Mouse (Mus musculus) embryonic facial prominence, embryonic 11.5 days (tissue): ENCODE measurements around the gene Megf8. TPM values are rescaled to one million over a fixed set of nuclear protein-coding genes. Genes with fewer than 3 reads are reported as not detected.
"Not testable (repeated sequence)": the region's sequence is repeated elsewhere in the genome, so short reads cannot be mapped to it uniquely, and the experiment has no call there.

Source experiments
- ATAC-seq: fragments of 200-750 bp; cut with Nextera tagmentation; replicated peaks from 2 replicates; pipeline ENCODE4 v1.8.0; 2017; ENCODE audit warnings: low read depth; ENCODE audit not compliant: insufficient number of reproducible peaks, low FRiP score, low TSS enrichment
- DNase-seq: peaks from one replicate; pipeline ENCODE4 v3.0.0-alpha.2; 2015; ENCODE audit warnings: low spot score
- H3K27ac ChIP-seq: fragments of 300-500 bp; sonication (generic); replicated peaks from 2 replicates; pipeline ENCODE4 v1.5.1; 2014; ENCODE audit warnings: mild to moderate bottlenecking, low read depth, low read length, control low read depth
- H3K27me3 ChIP-seq: fragments of 300-500 bp; sonication (generic); 2 replicates; pipeline ENCODE4 v1.6.1; 2014; ENCODE audit warnings: mild to moderate bottlenecking, low read length, moderate library complexity, mixed read lengths; ENCODE audit not compliant: control insufficient read depth, insufficient read depth
- H3K36me3 ChIP-seq: fragments of 300-500 bp; sonication (generic); replicated peaks from 2 replicates; pipeline ENCODE4 v1.6.1; 2014; ENCODE audit warnings: low read depth, mild to moderate bottlenecking, low read length, moderate library complexity, mixed read lengths; ENCODE audit not compliant: control insufficient read depth, insufficient read depth
- H3K4me1 ChIP-seq: fragments of 300-500 bp; sonication (generic); 2 replicates; pipeline ENCODE4 v1.6.1; 2014; ENCODE audit warnings: low read length, mixed read lengths; ENCODE audit not compliant: control insufficient read depth, insufficient read depth
- H3K4me2 ChIP-seq: fragments of 300-500 bp; sonication (generic); 2 replicates; pipeline ENCODE4 v1.6.1; 2014; ENCODE audit warnings: low read depth, mild to moderate bottlenecking, control low read depth, low read length, moderate library complexity
- H3K4me3 ChIP-seq: fragments of 300-500 bp; sonication (generic); 2 replicates; pipeline ENCODE4 v1.5.1; 2014; ENCODE audit warnings: low read depth, low read length, control low read depth
- H3K9ac ChIP-seq: fragments of 300-500 bp; sonication (generic); replicated peaks from 2 replicates; pipeline ENCODE4 v1.6.1; 2014; ENCODE audit warnings: mild to moderate bottlenecking, control low read depth, low read length
- H3K9me3 ChIP-seq: fragments of 300-500 bp; sonication (generic); replicated peaks from 2 replicates; pipeline ENCODE4 v1.6.1; 2016; ENCODE audit warnings: mild to moderate bottlenecking, low read length, inconsistent platforms, mixed read lengths; ENCODE audit not compliant: control insufficient read depth
- WGBS: fragments of 180-500 bp; shearing (Covaris S2); extraction: QIAGEN DNeasy Blood & Tissue Kit; methylation state at CpG from one replicate; pipeline ENCODE4 v1.1.7; 2014; 5-methylcytosine and 5-hydroxymethylcytosine counted together
- polyA plus RNA-seq: library from polyadenylated mRNA; unstranded; fragments of >200 nt; fragmentation: Nextera tagmentation; extraction: Ambion mirVana; gene quantifications from 2 replicates; pipeline ENCODE4 v1.2.1, GENCODE M21; 2014

Megf8 gene
- polyA plus RNA-seq, 1 experiment from 2014 or later = 8.7 TPM

DNA sequence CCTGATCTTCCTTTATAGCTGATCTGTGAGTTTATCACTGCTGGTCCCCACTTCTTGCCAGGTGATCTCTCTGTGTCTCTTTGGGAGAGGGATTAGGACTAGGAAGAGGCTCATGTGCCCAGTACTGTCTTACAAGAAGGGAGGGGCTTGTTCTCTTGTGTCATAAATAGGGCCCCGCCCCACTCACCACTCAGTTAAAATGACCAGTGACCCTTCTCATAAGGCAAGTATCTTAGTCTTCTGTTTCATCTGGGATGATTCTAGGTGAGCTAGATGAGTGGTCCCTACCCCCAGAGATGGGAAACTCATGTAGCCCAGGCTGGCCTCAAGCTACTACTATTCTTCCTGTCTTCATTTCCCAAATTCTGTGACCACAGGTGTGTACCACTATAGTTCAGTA lies 81.6 kb downstream of the Megf8 start, which contains the start of gene Lipe:
Gene Lipe (minus strand): TSS at position 101 of the 400 bp plus-strand sequence.
- Histone ChIP-seq H3K9ac (no peak within 1 kb of the TSS), H3K4me3 (no peak within 1 kb of the TSS), H3K9me3 (no peaks in the 10 kb centered on the region), H3K4me2 (no peak within 1 kb of the TSS), H3K27ac (no peak within 1 kb of the TSS), H3K27me3 (no peaks in the 10 kb centered on the region), H3K4me1 (peaks cover 3% of the 10 kb centered on the region), H3K36me3 (no peaks in the 10 kb centered on the region)
- ATAC-seq (no peak), DNase-seq (no peak)
- 90% methylated on average over 1 of the region's 1 CpGs for WGBS

DNA sequence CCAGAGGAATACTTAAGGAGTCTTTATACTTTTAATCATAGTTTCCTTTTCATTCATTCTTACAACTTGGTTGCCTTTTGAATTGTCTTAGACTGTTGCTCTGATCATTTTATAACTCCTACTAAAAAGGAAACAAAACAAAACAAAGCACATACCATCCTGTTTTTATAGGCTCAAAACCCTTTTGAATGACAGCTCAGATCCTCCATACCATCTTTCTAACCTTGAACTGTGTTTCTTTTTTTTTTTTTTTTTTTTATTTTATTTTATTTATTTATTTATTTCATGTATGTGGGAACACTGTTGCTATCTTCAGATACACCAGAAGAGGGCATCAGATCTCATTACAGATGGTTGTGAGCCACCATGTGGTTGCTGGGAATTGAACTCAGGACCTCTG lies 82.1 kb downstream of the Megf8 start:
- not testable (repeated sequence) for DNase-seq, ATAC-seq, H3K9ac ChIP-seq, H3K36me3 ChIP-seq, H3K4me3 ChIP-seq, H3K27ac ChIP-seq, H3K4me2 ChIP-seq, H3K4me1 ChIP-seq, H3K27me3 ChIP-seq, H3K9me3 ChIP-seq

GRCm38 (mm10) chr7:25401551-25401950 lies 84.6 kb downstream of the Megf8 start:
- Histone ChIP-seq H3K27me3 (no peaks in the 10 kb centered on the region), H3K4me1 (peaks cover 3% of the 10 kb centered on the region), H3K4me2 (no peak overlapping the region), H3K9ac (no peak overlapping the region), H3K4me3 (no peak overlapping the region), H3K9me3 (no peaks in the 10 kb centered on the region), H3K36me3 (no peaks in the 10 kb centered on the region), H3K27ac (no peak overlapping the region)
- peak; percentile 89 for DNase-seq
- WGBS = 24% methylated on average over 2 of the region's 2 CpGs
- 0 out of 2 replicates have a peak, but pooled peaks have one; percentile 63 for ATAC-seq

- H3K36me3 ChIP-seq = no peaks in the 10 kb centered on the region
- no peaks in the 10 kb centered on the region for H3K27me3 ChIP-seq
- no peak overlapping the region for H3K9ac ChIP-seq
- H3K9me3 ChIP-seq = no peaks in the 10 kb centered on the region
- H3K27ac ChIP-seq = peak overlapping the region; percentile 54
- H3K4me3 ChIP-seq = no peak overlapping the region
- H3K4me1 ChIP-seq = peaks cover 3% of the 10 kb centered on the region
- DNase-seq = no peak
- 13% methylated on average over 5 of the region's 5 CpGs for WGBS
- no peak for ATAC-seq
- no peak overlapping the region for H3K4me2 ChIP-seq
Observed at GRCm38 (mm10) chr7:25401986-25402385, 85.0 kb downstream of the Megf8 start.

- Histone ChIP-seq H3K9me3 (no peaks in the 10 kb centered on the region), H3K4me3 (no peak overlapping the region), H3K36me3 (no peaks in the 10 kb centered on the region), H3K4me1 (peaks cover 3% of the 10 kb centered on the region), H3K4me2 (no peak overlapping the region), H3K27ac (peak overlapping the region; percentile 54; the same call in 1 of the 2 replicates), H3K27me3 (no peaks in the 10 kb centered on the region), H3K9ac (no peak overlapping the region)
- peak; percentile 82 for DNase-seq
- WGBS = 0% methylated on average over 2 of the region's 2 CpGs
- 0 out of 2 replicates have a peak, but pooled peaks have one; percentile 55 for ATAC-seq
Observed at GRCm38 (mm10) chr7:25402671-25403101, 85.7 kb downstream of the Megf8 start.

- peaks cover 3% of the 10 kb centered on the region for H3K4me1 ChIP-seq
- no peak overlapping the region for H3K9ac ChIP-seq
- no peak overlapping the region for H3K27ac ChIP-seq
- H3K4me3 ChIP-seq = no peak overlapping the region
- no peak overlapping the region for H3K4me2 ChIP-seq
- H3K36me3 ChIP-seq = no peaks in the 10 kb centered on the region
- H3K9me3 ChIP-seq = no peaks in the 10 kb centered on the region
- DNase-seq = no peak
- no peaks in the 10 kb centered on the region for H3K27me3 ChIP-seq
- no peak for ATAC-seq
- 86% methylated on average over 7 of the region's 7 CpGs for WGBS
Observed at GRCm38 (mm10) chr7:25406468-25406867, 89.5 kb downstream of the Megf8 start.

DNA sequence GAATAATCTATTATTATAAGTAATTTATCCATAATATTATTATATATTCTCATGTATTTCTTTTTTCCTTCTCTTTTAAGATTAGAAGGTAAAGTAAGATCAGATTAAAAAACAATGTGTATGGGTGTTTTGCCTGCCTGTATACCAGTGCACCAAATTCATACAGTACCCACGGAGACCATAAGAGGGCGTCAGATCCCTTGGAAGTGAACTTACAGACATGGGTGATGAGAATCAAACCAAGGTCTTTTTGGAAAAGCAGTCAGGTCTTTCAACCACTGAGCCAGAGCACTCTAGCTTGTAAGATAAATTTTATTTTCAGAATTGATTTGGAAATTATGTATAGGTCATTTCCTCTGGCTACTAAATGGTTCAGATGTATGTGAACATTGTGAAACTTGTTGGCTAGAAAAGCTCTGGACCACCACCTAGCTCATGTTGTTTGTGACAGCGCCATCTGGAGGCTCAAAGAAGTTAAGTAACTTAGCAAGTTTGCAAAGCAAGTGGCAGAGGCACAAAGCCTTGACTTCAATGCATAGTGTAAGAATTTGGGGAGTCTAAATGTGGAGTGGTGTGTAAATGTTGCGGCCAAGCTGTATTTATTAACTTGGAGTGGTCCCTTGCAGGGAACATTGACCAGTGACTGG lies 92.3 kb downstream of the Megf8 start:
- DNase-seq = peak; percentile 49
- no peak for ATAC-seq
- WGBS = 46% methylated on average over 4 of the region's 4 CpGs

GRCm38 (mm10) chr7:25410969-25411615 lies 94.1 kb downstream of the Megf8 start:
- Histone ChIP-seq H3K36me3 (no peaks in the 10 kb centered on the region), H3K4me3 (no peak overlapping the region), H3K4me2 (no peak overlapping the region), H3K4me1 (no peaks in the 10 kb centered on the region), H3K27me3 (no peaks in the 10 kb centered on the region), H3K27ac (no peak overlapping the region), H3K9ac (no peak overlapping the region), H3K9me3 (no peaks in the 10 kb centered on the region)
- DNase-seq (no peak), ATAC-seq (no peak)
- WGBS = 89% methylated on average over 1 of the region's 1 CpGs

More for the DNA sequence above, 92.3 kb downstream of the Megf8 start:
- no peak overlapping the region for H3K4me2 ChIP-seq
- no peaks in the 10 kb centered on the region for H3K4me1 ChIP-seq
- no peaks in the 10 kb centered on the region for H3K36me3 ChIP-seq
- H3K27me3 ChIP-seq = no peaks in the 10 kb centered on the region
- no peak overlapping the region for H3K27ac ChIP-seq
- H3K9me3 ChIP-seq = no peaks in the 10 kb centered on the region
- no peak overlapping the region for H3K9ac ChIP-seq
- no peak overlapping the region for H3K4me3 ChIP-seq
